Mouse (Mus musculus): ENCODE measurements around the gene Cenpe. TPM values are rescaled to one million over a fixed set of nuclear protein-coding genes. Genes with fewer than 3 reads are reported as not detected.
"Not testable (repeated sequence)": the region's sequence is repeated elsewhere in the genome, so short reads cannot be mapped to it uniquely, and the experiment has no call there.

Gene Cenpe
- total RNA-seq (2021) = 1 to 10 TPM; 2.1 to 2.2 TPM
- long read RNA-seq, partial matches to known transcripts = 3 of 4 reads
- long read RNA-seq, other reads (novel, unspliced or antisense) = 1 of 4 reads

DNA sequence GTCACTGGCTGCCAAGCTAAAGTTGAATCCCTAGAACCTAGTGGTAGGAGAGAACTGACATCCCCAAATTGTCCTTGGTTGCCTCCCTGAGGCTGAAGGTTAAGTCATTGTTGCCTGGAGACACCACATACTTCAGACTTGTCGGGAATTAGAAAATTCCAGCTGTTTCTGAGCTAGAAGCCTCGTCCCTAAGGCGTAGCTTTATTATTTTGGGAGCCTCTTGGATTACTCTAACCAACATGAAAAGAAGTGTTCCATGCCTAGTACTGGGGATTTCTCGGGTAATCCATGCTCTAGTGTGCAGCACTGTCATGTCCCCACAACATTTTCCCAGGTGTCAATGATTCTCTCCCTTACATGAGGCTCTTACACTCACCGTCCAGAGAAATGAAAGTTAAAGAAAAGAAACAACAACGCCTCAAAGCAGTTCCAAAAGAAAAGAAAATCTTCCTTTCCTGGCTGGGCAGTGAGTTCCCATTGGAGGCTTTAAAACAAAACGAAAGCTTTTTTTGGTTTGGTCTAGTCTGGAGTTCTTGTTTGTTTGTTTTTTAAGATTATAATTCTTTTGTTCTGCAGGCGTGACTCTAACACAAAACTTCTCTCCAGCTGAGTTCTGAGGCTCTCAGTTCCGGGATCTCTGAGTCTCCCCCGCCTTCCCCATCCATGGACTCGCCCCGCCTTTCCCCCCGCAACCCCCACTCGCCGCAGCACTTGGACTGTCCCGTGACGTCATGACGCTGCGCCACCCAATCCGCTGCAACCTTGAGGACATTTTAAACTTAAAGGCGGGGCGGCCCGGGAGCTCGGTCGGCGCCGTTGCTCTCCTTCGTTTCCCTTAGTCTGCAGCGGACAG is at the start of gene Cenpe:
Gene Cenpe (plus strand): TSS at position 733 of the 853 bp plus-strand sequence.
- DNase-seq (ENCODE audit: low spot score in 2 of 2) = peak; percentile 69 to 85

DNA sequence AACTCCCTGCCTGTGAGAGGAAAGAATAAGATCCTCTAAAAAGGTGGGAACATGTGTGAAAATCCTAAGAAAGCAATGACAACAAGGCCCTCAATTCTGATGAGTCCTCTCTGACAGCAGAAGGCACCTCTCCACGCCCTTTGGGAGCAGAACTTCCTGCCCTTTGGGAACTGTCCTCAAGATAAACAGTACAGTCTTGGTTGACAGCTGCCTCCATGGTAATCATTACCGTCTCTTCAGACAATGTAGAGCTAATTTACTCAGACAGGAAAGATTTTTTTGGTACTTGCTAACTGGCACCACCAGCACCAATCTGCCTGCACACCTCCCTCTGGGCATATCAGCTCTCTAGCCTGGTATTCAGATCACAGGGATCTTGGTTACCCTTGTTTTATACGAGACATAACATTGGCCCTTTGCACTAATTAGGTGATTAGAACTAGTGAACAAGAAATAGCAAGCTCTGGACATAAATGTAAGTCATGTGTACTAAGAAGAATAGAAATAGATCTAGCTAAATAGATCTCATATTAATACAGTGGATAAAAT is 40.4 kb upstream of the Cenpe start:
- no peak for DNase-seq (ENCODE audit: low spot score in 2 of 2)

DNA sequence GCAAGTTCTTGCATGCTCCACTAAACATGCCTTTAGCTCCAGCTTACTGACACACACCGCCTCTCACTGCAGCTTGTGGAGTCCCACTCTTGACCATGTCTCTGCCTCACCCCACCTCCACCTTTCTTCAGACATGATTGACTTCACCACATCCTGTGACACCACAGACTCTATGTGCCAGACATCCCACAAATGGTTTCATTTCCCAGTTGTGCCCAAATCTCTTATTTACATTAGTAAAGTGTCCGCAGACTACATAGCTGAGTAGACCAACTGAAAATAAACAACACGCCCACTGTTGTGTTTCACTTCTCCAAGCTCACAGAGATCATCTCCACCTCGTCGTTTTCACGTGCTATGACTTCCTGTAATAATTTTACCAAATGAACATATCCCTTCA is 20.5 kb upstream of the Cenpe start:
- DNase-seq (ENCODE audit: low spot score in 2 of 2) = no peak

DNA sequence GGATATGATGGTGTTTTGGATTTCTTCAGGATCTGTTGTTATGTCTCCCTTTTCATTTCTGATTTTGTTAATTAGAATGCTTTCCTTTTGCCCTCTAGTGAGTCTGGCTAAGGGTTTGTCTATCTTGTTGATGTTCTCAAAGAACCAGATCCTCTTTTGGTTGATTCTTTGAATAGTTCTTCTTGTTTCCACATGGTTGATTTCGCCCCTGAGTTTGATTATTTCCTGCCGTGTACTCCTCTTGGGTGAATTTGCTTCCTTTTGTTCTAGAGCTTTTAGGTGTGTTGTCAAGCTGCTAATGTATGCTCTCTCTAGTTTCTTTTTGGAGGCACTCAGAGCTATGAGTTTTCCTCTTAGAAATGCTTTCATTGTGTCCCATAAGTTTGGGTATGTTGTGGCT is 14.3 kb upstream of the Cenpe start:
- DNase-seq (ENCODE audit: low spot score in 2 of 2) = not testable (repeated sequence)

DNA sequence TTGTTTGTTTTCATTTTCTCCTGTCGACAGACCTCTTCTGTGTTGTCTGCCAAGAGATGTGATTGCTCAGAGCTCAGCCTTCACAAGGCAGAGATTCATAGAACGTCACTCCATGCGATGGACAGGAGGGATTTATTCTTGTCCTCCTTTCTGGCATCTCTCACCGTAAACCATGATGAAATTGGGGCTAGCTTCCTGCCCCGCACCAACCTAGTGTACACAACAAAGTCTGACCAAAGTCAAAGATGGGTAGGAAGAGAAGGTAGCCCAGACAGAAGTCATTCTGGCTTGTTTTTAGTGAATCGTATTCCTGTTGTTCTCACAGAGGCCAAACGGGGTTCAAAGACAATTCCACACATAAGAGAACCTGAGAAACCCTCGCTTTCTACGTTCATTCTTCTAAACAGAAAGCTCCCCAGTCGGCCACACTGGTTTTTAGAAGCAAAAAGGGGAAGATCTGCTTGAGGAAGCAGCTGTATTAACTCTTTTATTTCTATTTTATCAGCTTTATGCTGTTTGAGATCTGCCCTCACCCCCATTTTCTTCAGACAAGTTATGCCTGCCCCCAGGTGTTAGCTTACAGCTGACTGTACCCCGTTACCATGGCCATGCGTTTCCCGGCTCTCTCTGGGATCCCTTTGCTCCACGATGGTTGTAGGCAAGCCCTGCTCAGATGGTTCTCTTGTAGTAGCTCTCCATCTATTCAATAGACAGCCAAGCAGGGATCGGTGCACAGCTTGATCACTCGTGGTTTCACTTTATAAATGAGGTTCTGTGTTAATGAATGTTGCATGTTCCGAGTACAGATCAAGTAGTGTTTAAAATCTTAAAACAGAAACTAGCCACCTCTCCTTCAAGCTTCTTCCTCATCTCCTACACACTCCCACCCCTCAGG is 11.7 kb upstream of the Cenpe start:
- DNase-seq (ENCODE audit: low spot score in 2 of 2) = no peak

DNA sequence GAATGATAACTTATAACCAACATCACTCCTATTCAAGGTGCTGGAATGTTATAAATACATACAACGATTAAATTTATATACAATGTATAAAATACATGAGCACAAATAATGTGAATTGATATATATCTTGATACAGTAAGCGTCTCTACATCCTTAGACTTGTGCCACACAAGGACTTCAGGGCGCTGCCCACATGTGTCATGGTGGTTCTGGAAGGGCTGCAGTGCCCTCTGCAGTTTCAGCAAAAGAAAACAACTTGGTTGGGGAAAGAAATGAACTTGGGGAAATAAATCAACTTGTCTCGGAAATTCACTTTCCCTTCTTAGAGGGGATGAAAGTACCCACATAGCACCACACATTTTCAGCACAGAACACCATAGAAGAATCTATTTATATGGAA is 5.7 kb upstream of the Cenpe start:
- peak in 1 of 2 experiments; percentile 34 for DNase-seq (ENCODE audit: low spot score in 2 of 2)

DNA sequence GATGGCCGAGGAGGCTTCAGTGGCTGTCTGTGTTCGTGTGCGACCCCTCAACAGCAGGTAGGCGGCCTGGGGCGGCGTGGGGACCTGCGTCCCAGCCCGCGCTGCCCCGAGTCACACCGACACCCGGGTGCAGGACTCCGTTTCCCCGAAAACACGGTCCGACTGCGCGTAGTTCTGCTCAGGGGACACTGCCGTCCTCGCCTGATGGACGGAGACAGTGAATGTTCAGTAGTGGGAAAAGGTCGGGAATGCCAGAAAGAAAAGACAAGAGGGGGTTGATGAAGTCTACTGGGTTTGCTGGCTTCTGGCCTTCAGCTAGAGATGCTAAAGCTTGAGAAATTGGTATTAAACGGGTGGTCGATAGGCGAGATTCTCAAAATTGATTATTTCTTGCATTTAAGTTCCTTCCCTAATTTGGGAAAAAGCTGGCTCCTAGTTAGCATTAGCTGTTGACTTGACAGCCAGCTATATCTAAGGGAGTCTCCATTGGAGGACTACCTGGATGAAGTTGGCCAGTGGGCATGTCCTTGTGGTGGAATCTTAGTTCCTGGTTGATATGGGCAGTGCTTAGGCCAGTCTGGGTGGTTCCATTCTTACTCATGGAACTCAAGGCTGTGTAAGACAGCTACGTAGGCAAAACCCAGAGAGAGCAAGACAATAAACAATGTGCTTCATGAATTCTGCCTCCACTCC is 467 bp downstream of the Cenpe start:
- no peak for DNase-seq (ENCODE audit: low spot score in 2 of 2)

DNA sequence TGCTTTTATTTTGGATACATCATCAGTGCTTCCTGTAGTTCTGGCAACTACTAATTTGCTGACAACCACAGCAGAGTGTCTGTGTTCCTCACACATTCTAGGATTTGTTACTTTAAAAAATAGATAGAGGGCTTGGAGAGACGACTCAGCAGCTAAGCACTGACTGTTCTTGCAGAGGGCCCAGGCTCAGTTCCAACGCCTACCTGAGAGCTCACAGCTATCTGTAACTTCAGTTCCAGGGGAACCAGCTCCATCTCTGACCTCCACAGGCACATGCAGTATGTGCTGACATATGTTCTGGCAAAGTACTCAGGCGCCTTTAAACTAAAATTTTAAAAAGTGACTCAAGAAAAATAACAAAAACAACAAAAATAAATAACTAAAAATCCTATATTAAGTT is 19.7 kb downstream of the Cenpe start:
- DNase-seq (ENCODE audit: low spot score in 2 of 2) = no peak

DNA sequence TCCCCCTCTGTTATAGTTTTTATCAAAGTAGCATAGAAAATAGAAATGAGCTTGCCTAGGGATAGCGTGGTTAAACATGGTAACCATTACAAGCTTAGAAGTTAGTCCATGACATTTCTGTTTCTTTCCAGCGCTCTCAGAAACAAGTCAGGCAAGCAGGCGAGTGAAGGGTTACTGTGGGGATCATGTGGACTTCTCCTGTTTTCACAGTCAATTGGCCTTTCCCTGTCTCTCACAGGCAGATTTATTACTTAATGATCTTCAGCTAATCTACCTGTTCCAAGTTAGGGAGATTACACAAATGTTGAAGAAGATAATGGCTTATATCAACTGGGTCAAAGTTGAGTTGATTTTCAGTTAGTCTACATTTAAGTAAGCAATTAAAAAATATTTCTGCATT is 20.1 kb downstream of the Cenpe start:
- DNase-seq (ENCODE audit: low spot score in 2 of 2) = no peak

DNA sequence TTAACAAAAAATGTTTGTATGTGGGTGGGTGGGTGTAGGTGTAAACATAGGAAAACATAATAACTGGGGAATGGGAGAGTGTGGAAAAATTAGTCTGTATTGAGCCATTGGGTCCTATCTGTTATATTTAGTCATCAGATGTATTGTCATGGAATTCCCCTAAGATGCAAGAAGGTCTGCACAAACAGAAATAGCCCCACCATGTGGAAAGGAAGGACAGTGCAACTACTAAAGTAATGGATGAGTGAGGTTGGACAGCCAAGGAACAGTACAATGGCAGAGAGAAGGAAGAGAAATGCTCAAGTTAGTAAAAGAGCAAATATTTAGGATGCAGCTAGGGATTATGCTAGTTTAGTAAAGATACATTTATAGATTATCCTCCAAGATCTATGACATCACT is 33.4 kb downstream of the Cenpe start:
- DNase-seq (ENCODE audit: low spot score in 2 of 2) = no peak

DNA sequence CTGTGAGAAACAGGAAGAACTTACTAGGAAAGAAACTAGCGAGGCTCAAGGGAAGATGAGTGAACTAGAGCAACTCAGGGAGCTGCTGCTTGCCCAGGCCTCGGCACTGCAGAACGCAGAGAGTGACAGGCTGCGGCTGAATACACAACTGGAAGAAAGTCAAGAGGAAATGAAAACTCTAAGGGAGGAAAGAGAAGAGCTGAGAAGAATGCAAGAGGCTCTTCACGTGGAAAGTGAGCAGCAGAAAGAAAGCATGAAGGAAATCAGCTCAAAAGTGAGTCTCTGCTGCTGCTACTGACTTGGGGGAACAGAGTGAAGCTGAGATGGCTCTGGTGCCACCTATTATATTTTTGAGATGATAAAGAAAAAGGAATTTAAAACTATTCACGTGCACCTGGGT is 34.5 kb downstream of the Cenpe start:
- DNase-seq (ENCODE audit: low spot score in 2 of 2) = no peak

DNA sequence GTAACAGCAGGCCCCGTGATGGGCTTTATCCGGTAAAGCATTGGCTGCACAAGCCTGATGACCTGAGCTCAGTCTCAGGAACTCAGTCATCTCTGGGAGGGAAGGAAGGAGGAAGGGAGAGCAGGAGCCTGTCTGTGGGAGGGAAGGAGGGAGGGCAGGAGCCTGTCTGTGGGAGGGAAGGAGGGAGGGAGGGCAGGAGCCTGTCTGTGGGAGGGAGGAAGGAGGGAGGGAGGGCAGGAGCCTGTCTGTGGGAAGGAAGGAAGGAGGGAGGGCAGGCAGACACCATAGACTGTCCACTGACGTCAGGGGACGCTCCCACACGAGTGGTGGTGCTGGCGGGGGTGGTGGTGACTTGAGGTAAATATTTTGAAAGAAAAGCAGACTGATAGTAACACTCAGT is 36.8 kb downstream of the Cenpe start:
- no peak for DNase-seq (ENCODE audit: low spot score in 2 of 2)

DNA sequence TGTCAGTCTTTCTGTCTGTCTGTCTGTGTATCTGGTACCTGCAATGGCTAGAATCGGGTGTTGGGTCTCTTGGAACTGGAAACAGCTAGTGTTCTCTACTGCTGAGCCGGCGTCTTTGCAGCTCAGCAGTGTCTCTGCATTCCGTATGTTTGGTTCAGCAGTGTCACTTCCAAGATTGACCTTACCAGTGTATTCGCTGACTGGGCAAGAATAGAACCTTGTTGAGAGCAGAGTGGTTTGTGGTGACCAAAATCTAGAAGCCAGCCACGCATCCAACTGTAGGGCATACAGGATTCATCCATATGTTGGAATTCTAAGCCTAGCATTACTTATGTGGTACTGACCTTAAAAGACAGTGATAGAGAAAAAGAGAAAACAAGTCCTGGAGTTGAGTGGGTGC is 39.5 kb downstream of the Cenpe start:
- DNase-seq (ENCODE audit: low spot score in 2 of 2) = no peak

DNA sequence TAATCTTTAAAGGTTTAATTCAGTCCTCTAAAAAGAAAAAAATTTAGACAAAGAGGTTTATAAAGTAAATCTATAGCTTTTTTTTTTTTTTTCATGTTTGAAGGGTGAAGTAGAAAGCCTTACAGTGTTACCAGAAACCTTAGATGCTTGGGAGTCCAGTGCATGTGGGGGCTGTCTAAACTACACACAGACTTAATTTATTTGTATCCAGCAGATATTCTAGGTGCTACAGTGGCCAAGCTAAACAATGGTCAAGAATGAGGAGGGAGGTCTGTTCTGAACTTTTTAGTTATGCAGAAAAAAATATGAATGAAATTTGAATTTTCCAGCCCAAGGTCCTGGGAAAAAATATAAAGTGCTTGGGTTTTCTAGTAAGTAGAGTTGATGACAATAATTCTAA is 42.4 kb downstream of the Cenpe start:
- DNase-seq (ENCODE audit: low spot score in 2 of 2) = no peak

DNA sequence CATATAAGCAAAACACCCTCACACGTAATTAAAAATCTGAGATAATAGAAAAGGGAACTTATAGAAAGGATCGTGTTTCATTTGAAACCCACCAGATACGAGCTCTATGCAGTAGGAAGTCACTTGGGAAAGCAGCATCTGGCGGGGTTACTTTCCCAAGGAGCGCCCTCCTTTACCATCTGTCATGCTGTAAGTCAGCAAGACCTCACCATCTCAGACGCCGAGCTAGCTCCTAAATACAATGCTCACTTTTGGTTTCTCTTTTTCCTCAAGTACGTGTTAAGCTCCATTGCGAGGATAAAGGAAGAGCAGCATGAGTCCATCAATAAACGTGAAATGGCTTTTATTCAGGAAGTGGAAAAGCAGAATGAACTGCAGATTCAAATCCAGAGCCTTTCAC is 46.6 kb downstream of the Cenpe start:
- no peak for DNase-seq (ENCODE audit: low spot score in 2 of 2)

DNA sequence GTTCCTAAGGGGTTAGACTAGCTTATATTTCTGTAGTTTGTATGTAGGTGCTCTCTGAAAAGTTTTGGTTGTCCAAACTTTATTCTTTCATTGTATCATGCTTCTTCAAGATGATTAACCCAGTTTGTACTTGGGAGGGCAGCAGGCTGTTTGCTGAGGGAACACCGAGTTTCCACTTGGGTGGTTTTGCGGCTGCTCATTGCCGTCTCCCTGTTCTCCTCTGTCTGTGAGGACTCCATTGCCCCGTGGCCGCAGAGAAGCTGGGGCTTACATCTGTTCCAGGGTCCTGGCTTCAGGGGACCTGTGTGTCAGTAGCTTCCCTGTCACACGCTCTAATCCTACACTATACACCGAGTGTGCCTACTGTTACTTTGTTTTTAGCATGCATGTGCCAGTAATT is 47.9 kb downstream of the Cenpe start:
- DNase-seq (ENCODE audit: low spot score in 2 of 2) = no peak

DNA sequence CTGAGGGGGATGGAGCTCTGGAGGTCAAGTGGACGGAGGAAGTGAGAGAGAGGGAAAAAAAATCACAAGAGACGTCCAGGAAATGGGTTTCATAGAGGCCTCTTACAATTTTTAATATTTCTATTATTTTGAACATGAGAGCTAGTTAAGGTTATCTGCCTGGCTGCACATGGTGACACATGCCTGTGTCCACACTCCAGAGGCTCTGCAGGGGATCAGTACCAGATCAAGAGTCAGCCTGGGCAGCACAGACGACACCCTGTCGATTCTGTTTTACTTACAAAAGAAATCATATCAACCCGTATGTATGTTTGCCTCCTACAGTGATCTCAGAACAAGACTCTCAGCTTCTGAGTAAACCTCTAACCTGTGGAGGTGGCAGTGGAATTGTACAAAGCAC is 56.3 kb downstream of the Cenpe start:
- no peak for DNase-seq (ENCODE audit: low spot score in 2 of 2)

DNA sequence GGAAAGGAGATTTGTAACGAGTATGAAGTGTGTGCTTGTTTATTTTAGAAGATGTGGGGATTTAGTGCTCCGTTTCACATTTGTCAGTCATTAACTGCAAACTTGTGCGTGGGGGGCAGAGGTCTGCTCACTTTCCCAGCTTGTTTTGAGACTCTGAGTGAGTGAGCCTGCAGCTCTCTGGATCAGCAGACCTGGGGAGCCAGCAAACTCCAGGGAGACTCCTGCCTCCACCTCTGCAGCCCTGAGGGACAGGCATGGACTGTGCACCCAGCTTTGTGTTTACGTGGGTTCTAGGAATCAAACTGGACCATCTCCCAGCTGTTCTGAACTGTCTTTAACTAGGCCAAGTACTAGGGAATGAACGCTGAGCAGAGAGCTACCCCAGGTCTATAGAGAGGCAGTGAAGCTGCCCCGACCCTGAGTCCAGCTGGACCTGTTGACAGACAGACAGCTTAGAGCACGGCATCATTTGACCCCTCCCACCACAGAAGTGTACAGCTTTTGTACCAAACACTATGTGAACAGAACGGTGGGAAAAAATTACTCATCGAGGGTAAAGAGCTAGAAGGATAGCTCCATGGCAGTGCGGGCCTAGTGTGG is 57.2 kb downstream of the Cenpe start:
- DNase-seq (ENCODE audit: low spot score in 2 of 2) = no peak

DNA sequence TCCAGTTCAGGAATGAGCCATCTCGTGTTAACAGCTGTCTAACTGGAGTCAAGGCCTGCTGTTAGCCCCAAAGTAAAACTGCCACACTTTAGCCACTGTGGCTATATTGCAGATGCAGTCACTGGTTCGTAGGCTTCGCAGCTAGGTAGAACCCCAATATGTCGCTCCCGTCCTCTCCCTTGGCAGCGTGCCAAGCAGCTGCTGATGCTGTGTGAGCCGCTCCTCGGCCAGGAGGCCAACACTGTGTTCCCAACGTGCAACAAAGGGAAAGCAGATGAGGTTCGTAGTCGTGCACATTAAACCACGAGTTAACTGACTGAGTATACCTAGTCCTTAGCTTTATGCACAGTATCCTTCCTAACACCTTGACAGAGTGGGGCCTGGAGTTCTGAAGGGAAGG is 60.3 kb downstream of the Cenpe start:
- no peak for DNase-seq (ENCODE audit: low spot score in 2 of 2)

DNA sequence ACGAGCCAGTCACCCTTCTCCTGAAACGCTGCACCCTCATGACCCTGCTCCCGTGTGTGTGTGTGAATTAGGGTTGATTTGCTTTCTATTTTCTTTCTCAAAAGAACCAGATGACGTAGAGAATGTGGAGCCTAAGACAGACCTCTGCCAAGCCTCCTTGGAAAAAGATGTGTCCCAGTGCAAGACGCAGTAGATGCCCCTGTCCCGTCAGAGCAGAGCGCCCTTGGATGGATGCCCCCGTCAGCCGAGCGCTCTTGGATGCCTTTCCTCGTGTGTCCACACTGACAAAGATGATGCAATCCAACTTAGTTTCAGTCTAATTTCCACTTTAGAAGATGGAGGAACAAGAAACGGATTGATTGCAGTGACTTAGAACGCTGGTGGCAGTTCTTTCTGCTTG is 60.7 kb downstream of the Cenpe start:
- DNase-seq (ENCODE audit: low spot score in 2 of 2) = no peak

DNA sequence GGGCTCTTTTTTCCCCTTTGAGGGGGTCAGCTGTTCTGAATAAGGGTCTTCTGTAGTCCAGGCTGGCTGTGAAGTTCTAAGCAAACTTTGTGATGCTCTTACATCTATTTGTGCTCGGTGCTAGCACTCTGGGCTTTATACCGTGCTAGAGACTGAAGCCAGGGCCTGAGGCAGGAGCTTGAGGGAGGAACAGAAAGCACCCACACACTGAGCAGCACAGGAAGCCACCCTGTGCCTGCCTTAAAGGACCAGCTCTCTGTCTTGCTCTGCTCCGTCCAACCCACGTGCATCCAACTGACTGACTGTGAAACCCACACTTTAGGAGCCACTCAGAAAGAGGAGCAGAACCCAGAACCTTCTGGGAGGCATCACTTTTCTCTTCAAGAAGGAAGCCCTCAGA is 67.8 kb downstream of the Cenpe start:
- no peak for DNase-seq (ENCODE audit: low spot score in 2 of 2)
